Mouse (Mus musculus) layer of hippocampus, adult 8-10 months (tissue): ENCODE data around the gene Ccdc62. TPM values are rescaled to one million over a fixed set of nuclear protein-coding genes. Genes with fewer than 3 reads are reported as not detected.

Experiments
- microRNA-seq, 2 experiments: library from miRNA; unstranded; fragments of <30 nt; microRNA quantifications; one replicate each; pipeline ENCODE4 v1.2.0; 2022
- total RNA-seq, 4 experiments: library from RNA; stranded (reverse); gene quantifications; 2 replicates each; pipeline ENCODE4 v1.2.4; 2022

Gene Ccdc62
- total RNA-seq, 4 experiments from 2014 or later = 2.1 to 7.2 (median 5.2) TPM

Small RNAs within 50 kb of the gene (microRNA-seq; reads per million reads assigned to microRNA genes)
- 0.32 to 1.0 reads per million in 2 experiments for gene Mir7032

Other genes with a start within 250 kb of the Ccdc62 start
- gene Clip1, start 246.1 kb upstream of the Ccdc62 start, total RNA-seq = 100 to 1,000 TPM; 125 to 142 (median 126) TPM
- gene Zcchc8, start 209.6 kb upstream of the Ccdc62 start, total RNA-seq = 10 to 100 TPM; 41.5 to 54.4 (median 50.4) TPM
- gene Rsrc2, start 181.3 kb upstream of the Ccdc62 start, total RNA-seq = 100 to 1,000 TPM in 3 of 4 experiments, 10 to 100 TPM in 1; 90.7 to 107 (median 103) TPM
- 1 to 10 TPM in 3 of 4 experiments, under 1 TPM in 1; 0.99 to 2.9 (median 2.0) TPM for gene Kntc1, start 181.0 kb upstream of the Ccdc62 start, total RNA-seq
- 1 to 10 TPM in 2 of 4 experiments, under 1 TPM in 1, not detected in 1; 0.33 to 5.8 (median 5.2) TPM for gene Hcar2, start 65.2 kb upstream of the Ccdc62 start, total RNA-seq
- 1 to 10 TPM; 1.0 to 1.6 (median 1.2) TPM for gene Hcar1, start 50.7 kb upstream of the Ccdc62 start, total RNA-seq
- 10 to 100 TPM; 59.4 to 66.0 (median 60.5) TPM for gene Denr, start 23.5 kb upstream of the Ccdc62 start, total RNA-seq
- gene Gm43518, start 3.3 kb upstream of the Ccdc62 start, total RNA-seq = 1 to 10 TPM in 3 of 4 experiments, under 1 TPM in 1; 0.87 to 2.4 (median 1.9) TPM
- gene Hip1r, start 42.9 kb downstream of the Ccdc62 start, total RNA-seq = 10 to 100 TPM; 33.5 to 47.0 (median 44.6) TPM
- 10 to 100 TPM; 35.9 to 39.4 (median 36.6) TPM for gene Vps37b, start 101.6 kb downstream of the Ccdc62 start, total RNA-seq
- gene Abcb9, start 165.1 kb downstream of the Ccdc62 start, total RNA-seq = 10 to 100 TPM; 29.4 to 33.0 (median 30.4) TPM
- gene Ogfod2, start 181.6 kb downstream of the Ccdc62 start, total RNA-seq = 10 to 100 TPM; 34.9 to 41.6 (median 38.9) TPM
- gene Arl6ip4, start 185.4 kb downstream of the Ccdc62 start, total RNA-seq = 10 to 100 TPM; 46.3 to 64.6 (median 50.4) TPM